Mouse (Mus musculus) heart, embryonic 14.5 days (tissue): ENCODE results near the gene Rundc1. TPM values are rescaled to one million over a fixed set of nuclear protein-coding genes. Genes with fewer than 3 reads are reported as not detected.
A peak's percentile ranks its signal among the peaks of the same experiment; 100 is the strongest.
"Not testable (repeated sequence)": the region's sequence is repeated elsewhere in the genome, so short reads cannot be mapped to it uniquely, and the experiment has no call there.

Experiments used
- ATAC-seq: fragments of 200-750 bp; cut with Nextera tagmentation; 2 replicates; pipeline ENCODE4 v1.8.0; 2017; ENCODE audit warnings: low read depth, moderate TSS enrichment; ENCODE audit not compliant: insufficient number of reproducible peaks, insufficient read depth, low FRiP score
- H3K27ac ChIP-seq, 2 experiments: fragments of 200-500 bp in 1 of 2; fragments of 300-500 bp in 1 of 2; sonication (generic) in 1 of 2; replicated peaks in 1 of 2; 2 replicates each; pipeline ENCODE4 v1.5.1; 2012 to 2014; ENCODE audit warnings: low read depth in 2 of 2, low read length in 2 of 2, control low read depth in 1 of 2, mild to moderate bottlenecking in 1 of 2, mixed read lengths in 1 of 2; ENCODE audit not compliant: control insufficient read depth in 1 of 2, insufficient read depth in 1 of 2
- H3K27me3 ChIP-seq: fragments of 300-500 bp; sonication (generic); 2 replicates; pipeline ENCODE4 v1.6.1; 2014; ENCODE audit warnings: mild to moderate bottlenecking, low read length, control low read depth; ENCODE audit not compliant: control insufficient read depth, insufficient read depth
- H3K36me3 ChIP-seq: fragments of 300-500 bp; sonication (generic); 2 replicates; pipeline ENCODE4 v1.6.1; 2014; ENCODE audit warnings: mild to moderate bottlenecking, control low read depth, low read length, mixed read lengths; ENCODE audit not compliant: control insufficient read depth, insufficient read depth
- H3K4me1 ChIP-seq, 2 experiments: fragments of 200-500 bp in 1 of 2; fragments of 300-500 bp in 1 of 2; sonication (generic) in 1 of 2; 2 replicates each; pipeline ENCODE4 v1.6.1; 2012 to 2014; ENCODE audit warnings: low read length in 2 of 2, control low read depth in 1 of 2, mixed read lengths in 1 of 2; ENCODE audit not compliant: control insufficient read depth in 2 of 2, insufficient read depth in 2 of 2
- H3K4me2 ChIP-seq: fragments of 300-500 bp; sonication (generic); 2 replicates; pipeline ENCODE4 v1.6.1; 2014; ENCODE audit warnings: mild to moderate bottlenecking, low read length
- H3K4me3 ChIP-seq, 2 experiments: fragments of 200-500 bp in 1 of 2; fragments of 300-500 bp in 1 of 2; sonication (generic) in 1 of 2; 2 replicates each; pipeline ENCODE4 v1.5.1; 2012 to 2014; ENCODE audit warnings: low read length in 2 of 2, mild to moderate bottlenecking in 2 of 2, control low read depth in 1 of 2, low read depth in 1 of 2, moderate library complexity in 1 of 2; ENCODE audit not compliant: control insufficient read depth in 1 of 2, insufficient read depth in 1 of 2
- H3K9ac ChIP-seq: fragments of 300-500 bp; sonication (generic); 2 replicates; pipeline ENCODE4 v1.6.1; 2014; ENCODE audit warnings: mild to moderate bottlenecking, low read length
- H3K9me3 ChIP-seq: fragments of 300-500 bp; sonication (generic); 2 replicates; pipeline ENCODE4 v1.6.1; 2016; ENCODE audit warnings: low read length, control low read depth; ENCODE audit not compliant: control insufficient read depth
- whole genome bisulfite sequencing: fragments of 180-500 bp; shearing (Covaris S2); extraction: QIAGEN DNeasy Blood & Tissue Kit; methylation state at CpG from one replicate; pipeline ENCODE4 v1.1.7; 2014; 5-methylcytosine and 5-hydroxymethylcytosine counted together
- polyA plus RNA-seq: library from polyadenylated mRNA; unstranded; fragments of >200 nt; fragmentation: Nextera tagmentation; extraction: Ambion mirVana; gene quantifications from 2 replicates; pipeline ENCODE4 v1.2.1, GENCODE M21; 2014

Gene Rundc1
- polyA plus RNA-seq, 1 experiment from 2014 or later, result 10.7 TPM

DNA sequence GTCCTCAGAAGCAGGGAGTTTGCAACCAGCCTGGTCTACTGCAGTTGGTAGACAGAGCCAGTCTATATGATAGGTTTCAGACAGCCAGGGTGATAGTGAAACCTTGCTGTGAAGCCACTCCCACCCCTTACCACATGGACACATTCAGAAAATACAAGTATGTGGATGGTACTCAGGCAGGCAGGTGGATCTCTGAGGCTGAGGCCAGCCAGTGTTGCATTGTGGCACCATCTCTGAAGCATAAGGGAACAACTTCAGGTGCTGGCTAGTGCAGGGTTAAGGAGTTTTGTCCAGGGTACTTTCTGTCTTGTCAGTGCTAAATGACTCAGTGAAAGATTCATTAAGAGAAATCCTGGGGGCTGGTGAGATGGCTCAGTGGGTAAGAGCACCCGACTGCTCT, 21.4 kb downstream of the Rundc1 start:
- ATAC-seq, result no peak
- H3K27me3 ChIP-seq, result no peaks in the 10 kb centered on the region
- H3K27ac ChIP-seq, result no peak overlapping the region
- H3K9ac ChIP-seq, result no peak overlapping the region
- no peak overlapping the region for H3K4me3 ChIP-seq
- 76% methylated on average over 1 of the region's 1 CpGs for WGBS
- peaks cover 32% of the 10 kb centered on the region for H3K36me3 ChIP-seq
- H3K4me2 ChIP-seq, result no peak overlapping the region
- peaks cover 2 to 22% of the 10 kb centered on the region in 2 experiments; a peak in 2 of 4 replicates for H3K4me1 ChIP-seq
- no peaks in the 10 kb centered on the region for H3K9me3 ChIP-seq

DNA sequence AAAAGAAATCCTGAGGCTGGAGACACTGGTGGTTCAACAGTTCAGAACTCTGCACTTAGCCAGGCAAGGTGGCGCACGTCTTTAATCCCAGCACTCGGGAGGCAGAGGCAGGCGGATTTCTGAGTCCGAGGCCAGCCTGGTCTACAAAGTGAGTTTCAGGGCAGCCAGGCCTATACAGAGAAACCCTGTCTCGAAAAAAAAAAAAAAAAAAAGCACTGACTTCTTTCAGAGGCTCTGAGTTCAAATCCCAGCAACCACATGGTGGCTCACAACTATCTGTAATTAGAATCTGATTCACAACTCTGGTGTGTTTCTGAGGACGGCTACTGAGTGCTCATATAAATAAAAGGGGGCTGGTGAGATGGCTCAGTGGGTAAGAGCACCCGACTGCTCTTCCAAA, 22.0 kb downstream of the Rundc1 start:
- not testable (repeated sequence) for H3K27ac ChIP-seq, H3K27me3 ChIP-seq, H3K4me3 ChIP-seq, H3K9ac ChIP-seq, ATAC-seq, H3K9me3 ChIP-seq, H3K4me2 ChIP-seq
- Histone ChIP-seq H3K4me1 (peaks cover 2 to 22% of the 10 kb centered on the region in 2 experiments; a peak in 2 of 4 replicates), H3K36me3 (peaks cover 32% of the 10 kb centered on the region)
- WGBS, result 86% methylated on average over 8 of the region's 8 CpGs

DNA sequence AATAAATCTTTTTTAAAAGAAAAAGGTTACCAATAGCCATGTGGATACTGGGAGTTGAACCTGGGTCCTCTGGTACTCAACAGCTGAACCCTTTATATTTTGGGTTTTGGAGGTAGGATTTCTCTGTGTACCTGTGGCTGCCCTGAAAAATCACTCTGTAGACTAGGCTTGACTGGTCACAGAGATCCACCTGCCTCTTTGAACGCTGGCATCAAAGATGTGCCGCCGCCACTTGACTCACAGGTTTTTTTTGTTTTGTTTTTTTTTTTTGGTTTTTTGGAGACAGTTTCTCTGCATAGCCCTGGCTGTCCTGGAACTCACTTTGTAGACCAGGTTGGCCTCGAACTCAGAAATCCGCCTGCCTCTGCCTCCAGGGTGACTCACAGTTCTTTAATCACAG, 22.9 kb downstream of the Rundc1 start:
- ATAC-seq, result no peak
- Histone ChIP-seq H3K4me1 (peaks cover 2 to 22% of the 10 kb centered on the region in 2 experiments; a peak in 2 of 4 replicates), H3K9me3 (no peaks in the 10 kb centered on the region), H3K36me3 (peaks cover 32% of the 10 kb centered on the region), H3K4me3 (peak overlapping the region; percentile 45 to 66; a peak in 2 of 4 replicates), H3K4me2 (peak overlapping the region; percentile 62), H3K27me3 (no peaks in the 10 kb centered on the region), H3K9ac (peak overlapping the region; percentile 69), H3K27ac (peak overlapping the region; percentile 64 to 76; a peak in 2 of 4 replicates)
- WGBS, result 88% methylated on average over 5 of the region's 5 CpGs

DNA sequence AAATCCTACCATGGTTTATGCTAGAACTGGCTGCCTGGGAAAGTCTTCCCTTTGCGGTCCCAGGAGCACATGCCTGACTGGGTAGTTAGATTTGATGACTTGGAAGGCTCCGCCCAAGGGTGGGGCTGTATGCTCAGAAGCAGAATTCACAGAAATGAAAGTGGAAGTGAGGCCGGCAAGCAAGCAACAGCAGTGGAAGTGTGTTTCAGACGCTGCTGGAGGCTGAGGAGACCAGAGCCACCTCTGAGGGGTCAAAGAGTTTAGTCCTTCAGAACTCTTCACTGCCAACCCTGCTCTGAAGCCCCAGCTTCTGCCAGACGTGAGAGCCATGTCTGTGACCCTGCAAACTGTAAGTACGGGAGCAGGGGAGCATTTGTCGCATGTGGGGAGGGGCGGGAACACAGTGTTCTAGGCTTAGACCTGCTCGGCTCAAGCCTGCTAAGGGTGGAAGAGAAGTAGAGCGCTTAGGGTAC, 23.4 kb downstream of the Rundc1 start, which contains the start of gene Ifi35:
TSS of gene Ifi35 (plus strand) at position 134 of the 473 bp plus-strand sequence.
- peak within 1 kb of the TSS; percentile 64 to 76 for H3K27ac ChIP-seq
- no peaks in the 10 kb centered on the region for H3K9me3 ChIP-seq
- peak; percentile 25; the same call in 1 of the 2 replicates for ATAC-seq
- peak within 1 kb of the TSS; percentile 62 for H3K4me2 ChIP-seq
- H3K27me3 ChIP-seq, result no peaks in the 10 kb centered on the region
- H3K4me1 ChIP-seq, result peaks cover 2 to 19% of the 10 kb centered on the region in 2 experiments; a peak in 2 of 4 replicates
- peak within 1 kb of the TSS; percentile 69 for H3K9ac ChIP-seq
- 15% methylated on average over 10 of the region's 10 CpGs for WGBS
- peaks cover 27% of the 10 kb centered on the region for H3K36me3 ChIP-seq
- peak within 1 kb of the TSS; percentile 45 to 66 for H3K4me3 ChIP-seq

DNA sequence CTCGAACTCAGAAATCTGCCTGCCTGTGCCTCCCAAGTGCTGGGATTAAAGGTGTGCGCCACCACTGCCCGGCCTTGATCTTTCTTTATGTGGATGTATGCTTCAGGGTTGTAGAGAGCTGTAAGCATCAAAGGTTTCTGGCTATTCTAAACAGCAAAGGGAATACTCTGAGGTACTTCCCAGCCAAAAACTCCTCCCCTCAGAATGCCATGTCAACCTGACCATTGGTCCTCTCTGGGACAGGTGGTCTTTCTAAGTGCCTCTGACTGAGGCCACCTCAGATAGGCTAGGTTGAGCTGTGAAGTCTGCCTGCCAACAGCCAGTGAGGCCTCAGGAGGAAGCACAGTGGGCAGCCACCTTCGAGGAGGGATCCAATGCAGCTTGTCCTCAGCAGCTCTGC, 24.0 kb downstream of the Rundc1 start:
- H3K4me1 ChIP-seq, result peaks cover 0 to 14% of the 10 kb centered on the region in 2 experiments; a peak in 2 of 4 replicates
- peak overlapping the region; percentile 69 for H3K9ac ChIP-seq
- H3K27ac ChIP-seq, result peak overlapping the region in 1 of 2 experiments; percentile 64; a peak in 2 of 4 replicates
- H3K4me2 ChIP-seq, result peak overlapping the region; percentile 62
- no peaks in the 10 kb centered on the region for H3K9me3 ChIP-seq
- H3K27me3 ChIP-seq, result no peaks in the 10 kb centered on the region
- WGBS, result 70% methylated on average over 4 of the region's 4 CpGs
- no peak for ATAC-seq
- peaks cover 21% of the 10 kb centered on the region for H3K36me3 ChIP-seq
- H3K4me3 ChIP-seq, result peak overlapping the region; percentile 45 to 66

DNA sequence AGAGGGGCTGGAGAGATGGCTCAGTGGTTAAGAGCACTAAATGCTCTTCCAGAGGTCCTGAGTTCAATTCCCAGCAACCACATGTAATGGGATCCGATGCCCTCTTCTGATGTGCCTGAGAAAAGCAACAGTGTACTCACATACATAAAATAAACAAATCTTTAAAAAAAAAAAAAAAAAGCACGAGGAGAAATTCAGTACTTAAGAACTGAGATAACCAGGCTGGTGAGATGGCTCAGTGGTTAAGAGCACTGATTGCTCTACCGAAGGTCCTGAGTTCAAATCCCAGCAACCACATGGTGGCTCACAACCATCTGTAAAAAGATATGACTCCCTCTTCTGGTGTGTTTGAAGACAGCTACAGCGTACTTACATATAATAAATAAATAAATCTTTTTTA, 24.7 kb downstream of the Rundc1 start:
- H3K4me3 ChIP-seq, ATAC-seq, H3K4me2 ChIP-seq, H3K9me3 ChIP-seq, H3K9ac ChIP-seq, H3K27ac ChIP-seq, H3K27me3 ChIP-seq: not testable (repeated sequence)
- WGBS, result 77% methylated on average over 4 of the region's 4 CpGs
- H3K4me1 ChIP-seq, result peaks cover 0 to 14% of the 10 kb centered on the region in 2 experiments; a peak in 2 of 4 replicates
- H3K36me3 ChIP-seq, result peaks cover 14% of the 10 kb centered on the region

DNA sequence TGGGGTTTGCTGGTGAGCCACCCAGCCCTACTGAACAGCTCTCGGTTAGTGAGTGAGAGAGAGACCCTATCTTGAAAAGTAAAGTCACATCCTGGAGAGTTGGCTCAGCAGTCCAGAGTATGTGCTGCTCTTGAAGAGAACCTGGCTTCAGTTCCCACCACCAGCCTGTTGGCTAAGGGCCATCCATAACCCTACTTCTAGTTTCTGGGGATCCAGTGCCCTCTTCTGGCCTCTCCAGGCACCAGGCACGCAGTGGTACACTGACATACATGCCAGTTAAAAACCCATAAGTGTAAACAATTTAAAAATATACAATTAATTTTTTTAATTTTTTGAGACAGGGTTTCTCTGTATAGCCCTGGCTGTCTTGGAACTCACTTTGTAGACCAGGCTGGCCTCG, 25.5 kb downstream of the Rundc1 start:
- Histone ChIP-seq H3K27ac (no peak overlapping the region), H3K9me3 (no peaks in the 10 kb centered on the region), H3K27me3 (no peaks in the 10 kb centered on the region), H3K4me3 (no peak overlapping the region), H3K4me2 (no peak overlapping the region), H3K36me3 (peaks cover 6% of the 10 kb centered on the region), H3K9ac (no peak overlapping the region), H3K4me1 (peaks cover 0 to 11% of the 10 kb centered on the region in 2 experiments; a peak in 1 of 4 replicates)
- 82% methylated on average over 3 of the region's 3 CpGs for WGBS
- no peak for ATAC-seq

DNA sequence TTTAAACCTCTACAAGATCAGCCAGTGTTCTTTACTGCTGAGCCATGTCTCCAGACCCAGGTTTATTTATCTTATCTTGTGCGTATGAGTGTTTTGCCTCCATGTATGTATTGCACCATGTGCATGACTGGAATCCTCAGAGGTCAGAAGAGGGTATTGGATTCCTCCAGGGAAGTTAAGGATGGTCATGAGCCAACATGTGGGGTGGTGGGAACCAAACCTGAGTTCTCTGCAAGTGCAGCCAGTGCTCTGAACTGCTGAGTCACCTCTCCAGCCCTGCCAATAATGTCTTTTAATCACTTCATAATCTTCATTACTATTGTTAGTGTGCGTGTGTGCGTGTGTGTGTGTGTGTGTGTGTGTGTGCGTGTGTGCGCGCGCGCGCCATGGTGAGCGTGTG, 26.7 kb downstream of the Rundc1 start:
- no peaks in the 10 kb centered on the region for H3K27me3 ChIP-seq
- H3K4me1 ChIP-seq, result peaks cover 0 to 11% of the 10 kb centered on the region in 2 experiments; a peak in 1 of 4 replicates
- no peak overlapping the region for H3K4me2 ChIP-seq
- no peak for ATAC-seq
- H3K36me3 ChIP-seq, result peaks cover 1% of the 10 kb centered on the region
- H3K9ac ChIP-seq, result no peak overlapping the region
- 88% methylated on average over 10 of the region's 10 CpGs for WGBS
- no peak overlapping the region for H3K4me3 ChIP-seq
- H3K27ac ChIP-seq, result no peak overlapping the region
- no peaks in the 10 kb centered on the region for H3K9me3 ChIP-seq
